Mouse (Mus musculus) heart, embryonic 12.5 days (tissue): ENCODE results near the gene Spaca3. TPM values are rescaled to one million over a fixed set of nuclear protein-coding genes. Genes with fewer than 3 reads are reported as not detected.
A peak's percentile ranks its signal among the peaks of the same experiment; 100 is the strongest.

Source experiments
- ATAC-seq: fragments of 200-750 bp; cut with Nextera tagmentation; 2 replicates; pipeline ENCODE4 v1.8.0; 2017; ENCODE audit warnings: moderate TSS enrichment, moderate library complexity; ENCODE audit not compliant: insufficient number of reproducible peaks, low FRiP score
- H3K27ac ChIP-seq: fragments of 300-500 bp; sonication (generic); 2 replicates; pipeline ENCODE4 v1.5.1; 2016; ENCODE audit warnings: mild to moderate bottlenecking, moderate library complexity; ENCODE audit not compliant: poor library complexity, severe bottlenecking
- H3K27me3 ChIP-seq: fragments of 300-500 bp; sonication (generic); replicated peaks from 2 replicates; pipeline ENCODE4 v1.6.1; 2016; ENCODE audit warnings: mild to moderate bottlenecking, moderate library complexity
- H3K36me3 ChIP-seq: fragments of 300-500 bp; sonication (generic); 2 replicates; pipeline ENCODE4 v1.6.1; 2016; ENCODE audit warnings: mild to moderate bottlenecking, moderate library complexity
- H3K4me1 ChIP-seq: fragments of 300-500 bp; sonication (generic); replicated peaks from 2 replicates; pipeline ENCODE4 v1.6.1; 2016; ENCODE audit warnings: mild to moderate bottlenecking
- H3K4me2 ChIP-seq: fragments of 300-500 bp; sonication (generic); 2 replicates; pipeline ENCODE4 v1.6.1; 2016; ENCODE audit warnings: mild to moderate bottlenecking, moderate library complexity
- H3K4me3 ChIP-seq: fragments of 300-500 bp; sonication (generic); 2 replicates; pipeline ENCODE4 v1.5.1; 2016; ENCODE audit warnings: mild to moderate bottlenecking
- H3K9ac ChIP-seq: fragments of 300-500 bp; sonication (generic); 2 replicates; pipeline ENCODE4 v1.6.1; 2016; ENCODE audit warnings: mild to moderate bottlenecking, moderate library complexity
- H3K9me3 ChIP-seq: fragments of 300-500 bp; sonication (generic); replicated peaks from 2 replicates; pipeline ENCODE4 v1.6.1; 2016; ENCODE audit warnings: mild to moderate bottlenecking, moderate library complexity
- WGBS: fragments of 180-500 bp; shearing (Covaris S2); methylation state at CpG from one replicate; pipeline ENCODE4 v1.1.7; 2016; 5-methylcytosine and 5-hydroxymethylcytosine counted together
- polyA plus RNA-seq: library from polyadenylated mRNA; unstranded; fragments of >200 nt; fragmentation: Nextera tagmentation; extraction: Ambion mirVana; gene quantifications from 2 replicates; pipeline ENCODE4 v1.2.1, GENCODE M21; 2016

Spaca3 gene
- polyA plus RNA-seq, 1 experiment from 2014 or later: not detected

DNA sequence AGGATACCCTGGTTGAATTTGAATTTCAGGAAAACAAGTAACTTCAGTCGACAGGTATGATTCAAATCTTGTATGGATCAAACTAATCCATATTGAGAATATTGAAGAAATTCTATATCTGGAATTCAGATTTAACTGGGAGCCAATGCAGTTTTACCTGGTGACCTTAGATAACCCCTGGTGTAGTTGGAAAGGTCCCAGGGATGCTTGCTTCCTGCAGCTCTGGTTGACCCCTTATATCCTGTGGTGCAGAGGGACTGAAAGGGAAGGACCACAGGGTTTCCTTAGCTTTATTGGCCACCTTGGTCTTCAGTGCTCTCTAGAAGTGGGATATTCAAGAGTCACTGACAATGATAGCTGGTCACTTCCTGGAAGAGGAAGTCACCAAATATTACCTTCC, 9.9 kb downstream of the Spaca3 start:
- WGBS: 74% methylated on average over 1 of the region's 1 CpGs
- Histone ChIP-seq H3K4me1 (peaks cover 12% of the 10 kb centered on the region), H3K9me3 (no peaks in the 10 kb centered on the region), H3K9ac (no peak overlapping the region), H3K27ac (no peak overlapping the region), H3K27me3 (no peaks in the 10 kb centered on the region; the same call in 1 of the 2 replicates), H3K4me2 (no peak overlapping the region), H3K36me3 (no peaks in the 10 kb centered on the region), H3K4me3 (no peak overlapping the region)
- no peak for ATAC-seq

DNA sequence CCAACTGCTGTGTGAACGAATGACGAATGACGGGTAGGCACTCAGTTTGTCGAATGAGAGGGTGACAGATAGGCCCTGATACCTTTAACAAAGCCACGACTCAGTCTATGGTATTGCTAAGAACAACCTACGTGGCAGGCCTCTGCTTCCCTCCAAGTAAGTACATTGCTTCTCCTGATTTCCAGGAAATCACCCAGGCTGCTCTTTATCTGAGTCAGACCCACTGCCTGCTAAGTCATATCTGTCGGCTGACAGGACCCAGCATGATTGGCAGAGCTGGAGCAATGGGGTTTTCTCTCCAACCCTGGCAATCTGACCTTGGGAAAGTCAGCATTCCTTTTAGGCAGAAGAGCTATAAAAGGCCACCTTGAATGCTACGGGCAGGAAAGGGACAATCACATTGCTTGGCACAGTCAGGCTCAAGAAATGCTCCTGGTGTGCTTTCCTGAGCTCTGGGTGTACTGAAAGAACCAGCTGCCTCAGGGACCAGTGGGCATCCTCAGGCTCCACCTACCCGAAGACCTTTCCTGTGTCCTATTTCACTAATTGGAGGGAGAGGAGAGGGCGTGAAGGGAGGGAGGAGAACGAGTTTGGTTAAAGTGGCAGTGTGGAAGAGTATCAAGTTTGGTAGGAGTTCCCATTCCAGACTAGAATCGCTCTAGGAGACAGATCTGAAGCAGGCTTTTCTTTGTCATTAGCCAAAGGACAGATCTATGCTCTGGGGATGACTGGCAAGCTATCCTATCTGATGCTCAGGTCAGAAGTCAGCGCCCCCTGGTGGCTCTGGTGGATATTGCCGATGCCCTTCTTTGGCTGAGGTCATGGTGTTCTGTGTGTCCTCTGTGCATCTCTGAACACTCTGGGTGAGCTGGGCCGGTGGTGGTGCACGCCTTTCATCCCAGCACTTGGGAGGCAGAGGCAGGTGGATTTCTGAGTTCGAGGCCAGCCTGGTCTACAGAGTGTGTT, 14.6 kb downstream of the Spaca3 start:
- 40% methylated on average over 17 of the region's 17 CpGs for WGBS
- peak; percentile 59; the same call in 1 of the 2 replicates for ATAC-seq
- Histone ChIP-seq H3K27me3 (no peaks in the 10 kb centered on the region; the same call in 1 of the 2 replicates), H3K9ac (no peak overlapping the region), H3K27ac (no peak overlapping the region), H3K4me2 (no peak overlapping the region), H3K4me1 (peaks cover 24% of the 10 kb centered on the region), H3K36me3 (no peaks in the 10 kb centered on the region), H3K4me3 (no peak overlapping the region), H3K9me3 (no peaks in the 10 kb centered on the region)

DNA sequence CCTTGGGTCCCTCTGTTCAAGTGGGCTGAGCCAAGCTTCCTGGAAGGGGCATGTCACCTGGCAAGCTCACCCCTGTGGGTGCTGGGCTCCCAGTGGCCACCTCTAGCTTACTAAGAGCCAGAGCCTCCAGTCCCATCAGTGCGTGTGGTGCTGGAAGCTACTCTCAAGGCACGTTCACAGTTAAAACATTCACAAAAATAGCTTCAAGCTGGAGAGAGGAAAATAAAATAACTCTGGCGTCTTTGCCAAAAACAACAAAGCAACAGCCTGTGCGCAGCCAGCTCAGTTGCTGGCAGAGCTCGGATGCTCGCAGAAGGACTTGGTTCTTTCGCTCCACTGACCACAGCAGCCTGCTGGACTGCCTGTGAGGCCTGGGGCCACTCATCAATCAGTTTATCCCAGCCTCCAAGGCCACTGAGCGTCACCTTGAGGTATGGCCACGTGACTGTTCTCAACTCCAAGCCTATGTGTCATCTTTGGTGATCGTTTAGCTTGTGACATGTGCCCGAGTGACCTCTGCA, 19.0 kb downstream of the Spaca3 start:
- no peaks in the 10 kb centered on the region for H3K36me3 ChIP-seq
- WGBS: 53% methylated on average over 11 of the region's 11 CpGs
- 0 out of 2 replicates have a peak overlapping the region, but pooled peaks have one; percentile 15 for H3K27ac ChIP-seq
- H3K9ac ChIP-seq: no peak overlapping the region
- no peak overlapping the region; the same call in 1 of the 2 replicates for H3K4me2 ChIP-seq
- peaks cover 20% of the 10 kb centered on the region for H3K4me1 ChIP-seq
- 0 out of 2 replicates have a peak, but pooled peaks cover 9% of the 10 kb centered on the region for H3K27me3 ChIP-seq
- H3K9me3 ChIP-seq: no peaks in the 10 kb centered on the region
- H3K4me3 ChIP-seq: no peak overlapping the region
- no peak for ATAC-seq

DNA sequence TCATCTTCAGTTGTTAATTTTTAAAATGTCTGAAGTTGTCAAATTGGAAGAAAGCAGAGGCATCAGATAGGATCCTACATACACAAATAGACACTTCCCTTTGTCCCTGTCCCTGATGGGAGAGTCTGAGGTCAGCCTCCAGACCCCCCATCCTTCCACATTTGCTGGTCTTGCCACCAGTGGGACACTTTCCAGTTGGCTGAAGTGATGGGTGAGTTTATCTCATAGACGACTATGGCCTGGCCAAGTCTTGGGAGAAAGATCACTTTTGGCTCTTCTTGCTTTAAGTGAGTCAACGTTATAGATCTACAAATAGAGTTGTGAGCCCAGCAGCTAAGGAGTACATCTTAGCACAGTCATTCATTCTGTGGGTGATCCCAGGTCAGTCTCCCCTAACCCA, 19.9 kb downstream of the Spaca3 start:
- peaks cover 14% of the 10 kb centered on the region; the same call in 1 of the 2 replicates for H3K27me3 ChIP-seq
- WGBS: 68% methylated on average over 2 of the region's 2 CpGs
- H3K9me3 ChIP-seq: no peaks in the 10 kb centered on the region
- H3K4me3 ChIP-seq: no peak overlapping the region
- H3K27ac ChIP-seq: no peak overlapping the region
- H3K4me1 ChIP-seq: peaks cover 12% of the 10 kb centered on the region
- H3K4me2 ChIP-seq: no peak overlapping the region
- no peaks in the 10 kb centered on the region for H3K36me3 ChIP-seq
- no peak for ATAC-seq
- H3K9ac ChIP-seq: no peak overlapping the region

DNA sequence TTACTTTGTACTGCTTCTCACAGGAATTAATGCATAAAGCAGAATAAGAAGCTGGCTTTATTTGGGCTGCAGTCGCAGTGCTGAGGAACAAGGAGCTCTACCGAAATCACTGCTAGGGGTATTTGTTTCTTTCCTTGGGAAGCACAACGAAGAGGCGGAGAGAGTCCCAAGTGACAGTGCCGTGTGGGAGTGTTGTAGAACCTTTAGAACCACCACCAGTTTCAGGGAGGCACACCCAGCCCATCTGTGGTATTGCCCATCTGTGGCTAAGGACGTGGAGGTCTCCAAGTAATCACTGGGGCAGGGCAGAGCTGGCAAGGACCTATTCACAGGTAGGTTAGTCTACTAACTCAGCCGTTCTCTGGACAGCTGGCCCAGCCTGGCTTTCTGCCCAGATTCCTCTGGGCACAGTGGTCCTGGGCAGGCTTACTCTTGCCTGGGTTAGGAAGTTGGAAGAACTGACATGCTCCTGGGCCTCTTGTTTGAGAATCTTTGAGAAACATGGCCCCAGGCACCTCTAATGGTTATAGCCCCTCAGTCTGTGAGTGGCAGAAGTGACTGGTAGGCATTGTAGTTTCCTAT, 24.2 kb downstream of the Spaca3 start:
- H3K9ac ChIP-seq: no peak overlapping the region
- H3K27ac ChIP-seq: no peak overlapping the region
- no peak overlapping the region for H3K4me2 ChIP-seq
- no peak overlapping the region for H3K4me3 ChIP-seq
- no peaks in the 10 kb centered on the region for H3K36me3 ChIP-seq
- ATAC-seq: no peak
- H3K9me3 ChIP-seq: no peaks in the 10 kb centered on the region
- H3K27me3 ChIP-seq: peaks cover 20% of the 10 kb centered on the region
- 80% methylated on average over 7 of the region's 7 CpGs for WGBS
- peaks cover 2% of the 10 kb centered on the region for H3K4me1 ChIP-seq

DNA sequence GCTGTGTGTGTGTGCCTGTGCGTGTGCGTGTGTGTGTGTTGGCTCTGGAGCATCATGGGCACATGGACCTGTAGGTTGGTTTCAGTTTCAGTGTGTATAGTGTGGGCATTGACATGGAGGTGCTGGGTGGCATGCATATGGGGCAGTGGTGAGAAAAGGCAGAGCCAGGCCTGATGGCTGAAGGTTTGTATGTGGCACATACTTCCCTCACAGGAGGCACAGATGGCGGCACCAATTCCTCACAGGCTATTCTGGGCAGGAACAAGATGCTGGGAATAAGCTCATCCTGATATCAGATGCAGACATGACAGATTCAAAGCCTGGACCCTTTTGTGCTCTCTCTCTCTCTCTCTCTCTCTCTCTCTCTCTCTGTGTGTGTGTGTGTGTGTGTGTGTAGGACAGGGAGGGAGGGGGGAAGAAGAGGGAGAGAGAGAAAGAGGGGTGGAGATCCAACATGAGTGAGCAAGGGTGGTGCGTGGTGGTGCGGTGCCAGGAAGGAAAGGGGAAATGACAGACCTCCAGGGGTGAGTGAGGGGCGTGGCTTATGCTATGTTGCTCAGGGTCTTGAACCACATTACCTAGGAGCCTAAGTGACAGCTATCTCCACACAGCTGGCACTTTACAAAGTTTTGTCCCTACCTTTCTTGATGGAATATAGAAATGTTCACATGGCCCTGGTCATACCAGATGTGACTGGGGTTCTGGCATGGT, 26.5 kb downstream of the Spaca3 start:
- Histone ChIP-seq H3K4me3 (no peak overlapping the region), H3K4me2 (no peak overlapping the region), H3K27ac (no peak overlapping the region), H3K4me1 (no peaks in the 10 kb centered on the region), H3K9me3 (no peaks in the 10 kb centered on the region), H3K36me3 (no peaks in the 10 kb centered on the region), H3K9ac (no peak overlapping the region), H3K27me3 (peaks cover 30% of the 10 kb centered on the region)
- 80% methylated on average over 6 of the region's 6 CpGs for WGBS
- ATAC-seq: no peak

DNA sequence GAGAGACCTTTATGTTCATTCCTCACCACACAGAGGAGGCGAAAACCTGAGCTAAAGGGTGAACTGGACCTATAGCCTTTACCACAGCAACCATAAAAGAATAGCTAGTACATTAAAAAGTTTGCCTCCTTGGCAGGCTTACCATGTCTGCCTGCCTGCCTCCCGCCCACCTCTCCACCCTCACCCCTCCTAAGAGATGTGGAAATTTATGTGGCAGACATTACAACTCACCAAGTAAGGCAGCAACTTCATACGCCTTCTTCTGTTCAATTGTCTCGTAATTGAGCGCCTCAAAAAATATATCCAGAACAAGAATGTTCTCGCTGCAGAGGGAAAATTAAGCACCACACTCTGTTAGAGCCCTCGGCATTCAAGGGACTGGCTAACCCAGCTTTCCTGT, 28.2 kb downstream of the Spaca3 start:
- no peak overlapping the region for H3K27ac ChIP-seq
- no peaks in the 10 kb centered on the region for H3K9me3 ChIP-seq
- H3K9ac ChIP-seq: no peak overlapping the region
- H3K27me3 ChIP-seq: peaks cover 39% of the 10 kb centered on the region
- H3K4me2 ChIP-seq: no peak overlapping the region
- H3K36me3 ChIP-seq: no peaks in the 10 kb centered on the region
- WGBS: 70% methylated on average over 7 of the region's 7 CpGs
- ATAC-seq: no peak
- H3K4me3 ChIP-seq: no peak overlapping the region
- 0 out of 2 replicates have a peak, but pooled peaks cover 2% of the 10 kb centered on the region for H3K4me1 ChIP-seq

DNA sequence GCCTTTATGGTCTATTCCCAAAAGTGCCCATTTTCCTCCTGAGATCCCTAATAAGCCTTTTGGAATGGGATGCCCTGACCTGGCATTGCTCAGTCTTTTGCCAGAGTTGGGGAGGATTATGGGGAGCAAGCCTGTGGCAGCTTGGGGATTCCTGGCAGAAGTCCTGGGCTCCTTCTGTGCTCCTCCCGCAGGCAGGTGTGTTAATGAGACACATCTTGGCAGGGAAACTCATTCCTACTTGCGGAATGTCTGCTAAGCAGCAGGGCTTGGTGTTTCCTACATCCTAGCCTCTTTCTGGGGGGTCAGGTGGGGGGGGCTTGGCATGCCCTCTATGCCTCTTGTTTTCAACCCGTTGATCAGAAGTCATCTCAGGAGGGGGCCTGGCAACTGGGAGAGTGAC, 28.9 kb downstream of the Spaca3 start:
- peaks cover 42% of the 10 kb centered on the region for H3K27me3 ChIP-seq
- ATAC-seq: no peak

DNA sequence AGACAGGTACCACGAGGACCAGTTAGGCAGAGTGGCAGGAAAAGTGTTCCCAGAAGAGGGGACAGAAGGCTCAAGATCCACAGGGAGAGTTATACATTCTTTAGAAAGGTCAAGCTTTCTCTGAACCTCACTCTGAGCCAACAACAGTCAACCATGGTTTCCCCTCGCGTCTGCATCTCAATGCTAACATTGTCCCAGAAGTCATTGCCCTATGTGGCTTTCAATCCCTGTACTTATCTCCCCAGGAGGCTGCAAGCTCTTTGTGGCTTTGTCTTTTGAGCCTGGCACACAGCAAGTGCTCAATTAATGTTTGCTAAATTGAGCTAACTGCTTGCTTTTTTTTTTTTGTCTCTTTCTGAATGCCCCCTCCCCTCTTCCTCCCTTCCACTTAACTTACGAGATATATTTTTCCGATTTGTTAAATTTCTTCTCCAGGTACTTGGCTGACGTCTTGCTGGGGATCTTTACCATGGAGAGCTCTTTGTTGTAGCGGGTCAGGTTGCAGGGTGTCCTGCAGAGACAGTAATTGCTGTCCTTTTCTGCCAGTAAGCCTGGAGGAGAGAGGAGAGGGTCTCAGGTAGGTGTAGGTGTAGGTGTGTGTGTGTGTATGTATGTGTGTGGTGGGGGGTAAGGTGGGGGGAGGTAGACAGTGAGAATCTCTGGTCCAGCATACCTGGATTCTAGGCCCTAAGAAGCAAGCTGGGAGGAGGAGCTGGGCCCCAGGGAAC, 31.3 kb downstream of the Spaca3 start:
- Histone ChIP-seq H3K4me1 (0 out of 2 replicates have a peak, but pooled peaks cover 2% of the 10 kb centered on the region), H3K4me3 (no peak overlapping the region), H3K27me3 (peaks cover 42% of the 10 kb centered on the region), H3K9ac (no peak overlapping the region), H3K4me2 (no peak overlapping the region), H3K36me3 (no peaks in the 10 kb centered on the region), H3K27ac (no peak overlapping the region), H3K9me3 (no peaks in the 10 kb centered on the region)
- WGBS: 6% methylated on average over 7 of the region's 7 CpGs
- no peak for ATAC-seq

More for the DNA sequence above, 28.9 kb downstream of the Spaca3 start:
- Histone ChIP-seq H3K4me3 (no peak overlapping the region), H3K36me3 (no peaks in the 10 kb centered on the region), H3K27ac (no peak overlapping the region), H3K4me1 (0 out of 2 replicates have a peak, but pooled peaks cover 2% of the 10 kb centered on the region), H3K9ac (no peak overlapping the region), H3K9me3 (no peaks in the 10 kb centered on the region), H3K4me2 (no peak overlapping the region)
- WGBS: 59% methylated on average over 3 of the region's 3 CpGs

DNA sequence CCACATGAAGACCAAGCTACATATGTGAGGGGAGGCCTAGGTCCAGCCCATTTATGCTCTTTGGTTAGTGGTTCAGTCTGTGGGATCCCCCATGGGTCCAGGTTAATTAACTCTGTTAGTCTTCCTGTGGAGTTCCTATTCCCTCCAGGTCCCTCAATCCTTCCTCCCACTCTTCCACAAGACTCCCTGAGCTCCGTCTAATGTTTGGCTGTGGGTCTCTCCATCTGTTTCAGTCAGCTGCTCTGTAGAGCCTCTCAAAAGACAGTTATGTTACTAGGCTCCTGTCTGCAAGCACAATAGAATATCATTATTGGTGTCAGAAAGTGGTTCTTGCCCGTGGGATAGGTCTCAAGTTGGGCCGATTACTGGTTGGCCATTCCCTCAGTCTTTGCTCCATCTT, 37.7 kb downstream of the Spaca3 start:
- no peak overlapping the region for H3K27ac ChIP-seq
- no peaks in the 10 kb centered on the region for H3K36me3 ChIP-seq
- WGBS: 79% methylated on average over 3 of the region's 3 CpGs
- H3K27me3 ChIP-seq: peaks cover 20% of the 10 kb centered on the region
- H3K4me2 ChIP-seq: no peak overlapping the region
- H3K4me1 ChIP-seq: 0 out of 2 replicates have a peak, but pooled peaks cover 2% of the 10 kb centered on the region
- no peak for ATAC-seq
- H3K9me3 ChIP-seq: no peaks in the 10 kb centered on the region
- H3K4me3 ChIP-seq: no peak overlapping the region
- H3K9ac ChIP-seq: no peak overlapping the region
